Mouse (Mus musculus): ENCODE results near the gene Ldhc. TPM values are rescaled to one million over a fixed set of nuclear protein-coding genes. Genes with fewer than 3 reads are reported as not detected.

Gene Ldhc
- polyA plus RNA-seq, 1 experiment from 2014 or later = not detected

GRCm38 (mm10) chr7:46911250-46911649, 50.2 kb downstream of the Ldhc start:
- 94% methylated on average over 3 of the region's 3 CpGs for whole genome bisulfite sequencing (ENCODE audit: insufficient replicate concordance)
- Histone ChIP-seq H3K4me1 (ENCODE audit: control insufficient read depth, insufficient read depth, low read length) (no peaks in the 10 kb centered on the region), H3K4me2 (no peak overlapping the region), H3K27me3 (ENCODE audit: control insufficient read depth, insufficient read depth, low read length) (no peaks in the 10 kb centered on the region), H3K9me3 (replicated peaks; ENCODE audit: control insufficient read depth, low read length) (no peaks in the 10 kb centered on the region), H3K27ac (ENCODE audit: low read depth, low read length) (no peak overlapping the region), H3K36me3 (ENCODE audit: control insufficient read depth, insufficient read depth, low read length) (peaks cover 33% of the 10 kb centered on the region), H3K9ac (ENCODE audit: low read depth, low read length) (no peak overlapping the region), H3K4me3 (ENCODE audit: low read depth, low read length) (no peak overlapping the region)
- ATAC-seq (replicated peaks; ENCODE audit: insufficient number of reproducible peaks, low FRiP score, low TSS enrichment) = no peak

DNA sequence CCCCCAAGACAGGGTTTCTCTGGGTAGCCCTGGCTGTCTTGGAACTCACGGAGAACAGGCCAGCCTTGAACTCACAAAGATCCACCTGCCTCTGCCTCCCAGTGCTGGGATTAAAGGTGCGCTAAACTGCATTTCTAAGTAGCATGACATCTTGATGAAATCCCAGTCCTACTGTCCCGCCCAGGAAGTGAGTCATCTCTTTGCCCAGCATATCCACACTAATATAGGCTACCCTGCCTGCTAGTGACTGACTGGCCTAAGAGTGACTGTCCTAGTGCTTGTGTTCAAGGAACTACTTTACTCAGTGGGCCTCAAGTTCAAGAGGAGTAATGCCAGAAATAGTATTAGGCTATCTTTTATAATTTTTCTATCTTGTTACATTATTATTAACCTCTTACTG, 55.4 kb downstream of the Ldhc start:
- Histone ChIP-seq H3K4me3 (ENCODE audit: low read depth, low read length) (no peak overlapping the region), H3K9ac (ENCODE audit: low read depth, low read length) (no peak overlapping the region), H3K9me3 (replicated peaks; ENCODE audit: control insufficient read depth, low read length) (no peaks in the 10 kb centered on the region), H3K27me3 (ENCODE audit: control insufficient read depth, insufficient read depth, low read length) (no peaks in the 10 kb centered on the region), H3K4me2 (no peak overlapping the region), H3K36me3 (ENCODE audit: control insufficient read depth, insufficient read depth, low read length) (peaks cover 10% of the 10 kb centered on the region), H3K4me1 (ENCODE audit: control insufficient read depth, insufficient read depth, low read length) (peaks cover 16% of the 10 kb centered on the region; the same call in 1 of the 2 replicates), H3K27ac (ENCODE audit: low read depth, low read length) (no peak overlapping the region)
- ATAC-seq (replicated peaks; ENCODE audit: insufficient number of reproducible peaks, low FRiP score, low TSS enrichment) = no peak
- 84% methylated on average over 3 of the region's 3 CpGs for WGBS (ENCODE audit: insufficient replicate concordance)

GRCm38 (mm10) chr7:46918678-46919371, 57.8 kb downstream of the Ldhc start:
- Histone ChIP-seq H3K36me3 (ENCODE audit: control insufficient read depth, insufficient read depth, low read length) (no peaks in the 10 kb centered on the region), H3K4me1 (ENCODE audit: control insufficient read depth, insufficient read depth, low read length) (peaks cover 16% of the 10 kb centered on the region; the same call in 1 of the 2 replicates), H3K4me3 (ENCODE audit: low read depth, low read length) (peak overlapping the region; percentile 82), H3K9ac (ENCODE audit: low read depth, low read length) (peak overlapping the region; percentile 92), H3K4me2 (peak overlapping the region; percentile 71), H3K27ac (ENCODE audit: low read depth, low read length) (peak overlapping the region; percentile 96), H3K9me3 (replicated peaks; ENCODE audit: control insufficient read depth, low read length) (no peaks in the 10 kb centered on the region), H3K27me3 (ENCODE audit: control insufficient read depth, insufficient read depth, low read length) (no peaks in the 10 kb centered on the region)
- ATAC-seq (replicated peaks; ENCODE audit: insufficient number of reproducible peaks, low FRiP score, low TSS enrichment) = no peak
- WGBS (ENCODE audit: insufficient replicate concordance) = 11% methylated on average over 13 of the region's 13 CpGs

- no peaks in the 10 kb centered on the region for H3K9me3 ChIP-seq (replicated peaks; ENCODE audit: control insufficient read depth, low read length)
- under 1% methylated on average over 67 of the region's 75 CpGs for WGBS (ENCODE audit: insufficient replicate concordance)
- peaks cover 16% of the 10 kb centered on the region; the same call in 1 of the 2 replicates for H3K4me1 ChIP-seq (ENCODE audit: control insufficient read depth, insufficient read depth, low read length)
- peak within 1 kb of the TSS; percentile 92 for H3K9ac ChIP-seq (ENCODE audit: low read depth, low read length)
- H3K36me3 ChIP-seq (ENCODE audit: control insufficient read depth, insufficient read depth, low read length) = no peaks in the 10 kb centered on the region
- peak within 1 kb of the TSS; percentile 82 for H3K4me3 ChIP-seq (ENCODE audit: low read depth, low read length)
- no peaks in the 10 kb centered on the region for H3K27me3 ChIP-seq (ENCODE audit: control insufficient read depth, insufficient read depth, low read length)
- peak within 1 kb of the TSS; percentile 96 for H3K27ac ChIP-seq (ENCODE audit: low read depth, low read length)
- H3K4me2 ChIP-seq = peak within 1 kb of the TSS; percentile 71
- ATAC-seq (replicated peaks; ENCODE audit: insufficient number of reproducible peaks, low FRiP score, low TSS enrichment) = peak; percentile 92
Measured at GRCm38 (mm10) chr7:46919551-46920176, 58.7 kb downstream of the Ldhc start, which contains the start of gene Tsg101. TSS of gene Tsg101 (minus strand) at chr7:46919969.

DNA sequence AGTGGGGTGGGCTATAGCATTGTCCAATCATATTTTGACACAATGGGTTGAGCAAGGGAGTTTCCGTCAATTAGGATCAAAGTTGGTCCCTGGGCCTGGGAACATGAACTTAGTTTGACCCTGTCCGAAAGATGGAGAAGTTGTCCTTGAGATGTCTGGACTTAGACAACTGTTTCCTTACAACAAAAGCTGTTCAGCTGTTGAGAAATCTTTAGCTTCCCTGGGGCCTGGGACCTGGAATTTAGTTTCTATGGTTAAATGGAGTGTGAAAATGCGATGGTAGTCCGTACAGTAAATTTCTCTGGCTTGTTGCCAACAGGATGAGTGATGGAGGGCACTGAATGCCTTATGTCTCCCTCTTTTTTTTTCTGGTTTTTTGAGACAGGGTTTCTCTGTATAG, 61.1 kb downstream of the Ldhc start:
- WGBS (ENCODE audit: insufficient replicate concordance) = 80% methylated on average over 4 of the region's 4 CpGs
- Histone ChIP-seq H3K9ac (ENCODE audit: low read depth, low read length) (no peak overlapping the region), H3K27ac (ENCODE audit: low read depth, low read length) (no peak overlapping the region), H3K36me3 (ENCODE audit: control insufficient read depth, insufficient read depth, low read length) (no peaks in the 10 kb centered on the region), H3K4me1 (ENCODE audit: control insufficient read depth, insufficient read depth, low read length) (peaks cover 15% of the 10 kb centered on the region; the same call in 1 of the 2 replicates), H3K4me2 (no peak overlapping the region), H3K9me3 (replicated peaks; ENCODE audit: control insufficient read depth, low read length) (no peaks in the 10 kb centered on the region), H3K27me3 (ENCODE audit: control insufficient read depth, insufficient read depth, low read length) (no peaks in the 10 kb centered on the region), H3K4me3 (ENCODE audit: low read depth, low read length) (no peak overlapping the region)
- ATAC-seq (replicated peaks; ENCODE audit: insufficient number of reproducible peaks, low FRiP score, low TSS enrichment) = no peak

Other genes starting within 250 kb of the Ldhc start
- gene Sergef, start 221.4 kb upstream of the Ldhc start, polyA plus RNA-seq (2014; fragmentation: Nextera tagmentation; extraction: Ambion mirVana) = 10.7 and 11.6 TPM in 2 replicates
- not detected in 2 replicates for gene Tph1, start 188.7 kb upstream of the Ldhc start, polyA plus RNA-seq (2014; fragmentation: Nextera tagmentation; extraction: Ambion mirVana)
- 17.8 and 18.9 TPM in 2 replicates for gene Saal1, start 150.5 kb upstream of the Ldhc start, polyA plus RNA-seq (2014; fragmentation: Nextera tagmentation; extraction: Ambion mirVana)
- not detected in 2 replicates for gene Saa3, start 145.5 kb upstream of the Ldhc start, polyA plus RNA-seq (2014; fragmentation: Nextera tagmentation; extraction: Ambion mirVana)
- gene Saa4, start 128.6 kb upstream of the Ldhc start, polyA plus RNA-seq (2014; fragmentation: Nextera tagmentation; extraction: Ambion mirVana) = 0.19 TPM in 1 of 2 replicates, not detected in the other
- 0.47 TPM in 1 of 2 replicates, not detected in the other for gene Saa1, start 118.2 kb upstream of the Ldhc start, polyA plus RNA-seq (2014; fragmentation: Nextera tagmentation; extraction: Ambion mirVana)
- gene Saa2, start 109.4 kb upstream of the Ldhc start, polyA plus RNA-seq (2014; fragmentation: Nextera tagmentation; extraction: Ambion mirVana) = 1.1 TPM in 1 of 2 replicates, not detected in the other
- 11.8 and 12.7 TPM in 2 replicates for gene Hps5, start 65.1 kb upstream of the Ldhc start, polyA plus RNA-seq (2014; fragmentation: Nextera tagmentation; extraction: Ambion mirVana)
- gene Gtf2h1, start 65.1 kb upstream of the Ldhc start, polyA plus RNA-seq (2014; fragmentation: Nextera tagmentation; extraction: Ambion mirVana) = 34.9 and 41.1 TPM in 2 replicates
- 3,042 and 3,490 TPM in 2 replicates for gene Ldha, start 19.7 kb upstream of the Ldhc start, polyA plus RNA-seq (2014; fragmentation: Nextera tagmentation; extraction: Ambion mirVana)
- 199 and 205 TPM in 2 replicates for gene Tsg101, start 58.8 kb downstream of the Ldhc start, polyA plus RNA-seq (2014; fragmentation: Nextera tagmentation; extraction: Ambion mirVana)
- 9.3 and 10.6 TPM in 2 replicates for gene Uevld, start 97.3 kb downstream of the Ldhc start, polyA plus RNA-seq (2014; fragmentation: Nextera tagmentation; extraction: Ambion mirVana)
- gene Gm9999, start 122.4 kb downstream of the Ldhc start, polyA plus RNA-seq (2014; fragmentation: Nextera tagmentation; extraction: Ambion mirVana) = not detected in 2 replicates
- 15.6 and 18.8 TPM in 2 replicates for gene Spty2d1, start 147.2 kb downstream of the Ldhc start, polyA plus RNA-seq (2014; fragmentation: Nextera tagmentation; extraction: Ambion mirVana)
- 13.7 and 15.5 TPM in 2 replicates for gene Tmem86a, start 189.4 kb downstream of the Ldhc start, polyA plus RNA-seq (2014; fragmentation: Nextera tagmentation; extraction: Ambion mirVana)